Mouse (Mus musculus) right cerebral cortex, postnatal 4 days (tissue): ENCODE measurements at regions not wholly inside any gene's neighbourhood (a gene's known extent, or its start where the extent isn't known, plus 50 kb on each side); places are given as distances from the start of the nearest gene placed in this dataset.

ENCODE experiments used
- DNase-seq: peaks from one replicate; pipeline ENCODE4 v3.0.0-alpha.2; 2022

- DNase-seq = no peak
These were observed 211.8 kb upstream of the Atp6ap2 start for GRCm38 (mm10) chrX:12375796-12376195.

GRCm38 (mm10) chrX:12376238-12376980 lies 211.2 kb upstream of the Atp6ap2 start:
- no peak for DNase-seq

GRCm38 (mm10) chrX:12377441-12377840 lies 210.2 kb upstream of the Atp6ap2 start:
- DNase-seq = no peak

GRCm38 (mm10) chrX:12392145-12392825 lies 195.3 kb upstream of the Atp6ap2 start:
- DNase-seq = peak; percentile 6

GRCm38 (mm10) chrX:12409319-12409718 lies 178.3 kb upstream of the Atp6ap2 start:
- DNase-seq = no peak

- no peak for DNase-seq
These were observed 162.0 kb upstream of the Atp6ap2 start for GRCm38 (mm10) chrX:12425566-12425965.

GRCm38 (mm10) chrX:12426664-12427063 lies 160.9 kb upstream of the Atp6ap2 start:
- no peak for DNase-seq

- no peak for DNase-seq
These were observed 155.3 kb upstream of the Atp6ap2 start for GRCm38 (mm10) chrX:12432289-12432688.

- DNase-seq = no peak
These were observed 151.9 kb upstream of the Atp6ap2 start for GRCm38 (mm10) chrX:12435656-12436055.

GRCm38 (mm10) chrX:12436106-12436505 lies 151.5 kb upstream of the Atp6ap2 start:
- DNase-seq = no peak

- DNase-seq = no peak
These were observed 148.2 kb upstream of the Atp6ap2 start for GRCm38 (mm10) chrX:12439447-12439846.

- DNase-seq = no peak
These were observed 143.8 kb upstream of the Atp6ap2 start for GRCm38 (mm10) chrX:12443794-12444193.

GRCm38 (mm10) chrX:12445093-12445492 lies 142.5 kb upstream of the Atp6ap2 start:
- DNase-seq = no peak

- DNase-seq = no peak
These were observed 139.6 kb upstream of the Atp6ap2 start for GRCm38 (mm10) chrX:12447962-12448361.

GRCm38 (mm10) chrX:12449688-12450087 lies 137.9 kb upstream of the Atp6ap2 start:
- no peak for DNase-seq

GRCm38 (mm10) chrX:12452979-12453769 lies 134.4 kb upstream of the Atp6ap2 start:
- no peak for DNase-seq

GRCm38 (mm10) chrX:12461657-12462056 lies 125.9 kb upstream of the Atp6ap2 start:
- no peak for DNase-seq

GRCm38 (mm10) chrX:12462936-12463647 lies 124.5 kb upstream of the Atp6ap2 start:
- no peak for DNase-seq

- DNase-seq = no peak
These were observed 121.3 kb upstream of the Atp6ap2 start for GRCm38 (mm10) chrX:12466312-12466711.

- no peak for DNase-seq
These were observed 120.7 kb upstream of the Atp6ap2 start for GRCm38 (mm10) chrX:12466897-12467296.

GRCm38 (mm10) chrX:12467528-12468179 lies 119.9 kb upstream of the Atp6ap2 start:
- DNase-seq = no peak

GRCm38 (mm10) chrX:12472296-12472695 lies 115.3 kb upstream of the Atp6ap2 start:
- no peak for DNase-seq
